Mouse (Mus musculus): ENCODE results near the gene Fgfr2. TPM values are rescaled to one million over a fixed set of nuclear protein-coding genes. Genes with fewer than 3 reads are reported as not detected.

Fgfr2 gene
- polyA plus RNA-seq, 1 experiment = 59.9 TPM

DNA sequence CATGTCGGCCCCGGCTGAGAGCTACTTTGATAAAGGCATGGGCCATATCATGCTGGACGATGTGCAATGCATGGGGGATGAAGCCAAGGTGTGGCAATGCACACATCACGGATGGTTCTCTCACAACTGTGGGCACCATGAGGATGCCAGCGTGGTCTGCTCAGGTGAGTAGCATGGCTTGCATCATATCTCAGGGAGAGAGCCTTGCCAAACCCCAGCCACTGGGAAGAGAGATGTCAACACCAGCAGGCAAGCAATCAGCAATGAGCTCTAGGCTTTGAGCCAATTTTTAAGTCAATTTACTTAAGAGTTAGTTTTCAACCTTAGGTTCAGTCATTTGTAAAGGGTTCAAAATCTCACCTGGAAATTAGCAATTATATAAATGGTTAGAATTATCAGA, 1866.3 kb downstream of the Fgfr2 start:
- Histone ChIP-seq H3K4me3 (ENCODE audit: insufficient read depth, low read length) (no peak overlapping the region), H3K4me1 (ENCODE audit: control insufficient read depth, insufficient read depth, low read length) (no peaks in the 10 kb centered on the region), H3K27ac (ENCODE audit: insufficient read depth, low read length) (no peak overlapping the region)
- no peak for TF ChIP-seq POLR2A (IDR thresholded peaks at IDR 0.05; ENCODE audit: low read depth, low read length)
- no peak for TF ChIP-seq CTCF (IDR thresholded peaks at IDR 0.05; ENCODE audit: borderline replicate concordance, insufficient read depth, low read length)

GRCm38 (mm10) chr7:131244993-131245392, 1878.2 kb downstream of the Fgfr2 start:
- Histone ChIP-seq H3K27ac (ENCODE audit: insufficient read depth, low read length) (no peak overlapping the region), H3K4me1 (ENCODE audit: control insufficient read depth, insufficient read depth, low read length) (no peaks in the 10 kb centered on the region), H3K4me3 (ENCODE audit: insufficient read depth, low read length) (no peak overlapping the region)
- TF ChIP-seq CTCF (IDR thresholded peaks at IDR 0.05; ENCODE audit: borderline replicate concordance, insufficient read depth, low read length) (no peak), POLR2A (IDR thresholded peaks at IDR 0.05; ENCODE audit: low read depth, low read length) (no peak)

GRCm38 (mm10) chr7:131236091-131236490, 1887.1 kb downstream of the Fgfr2 start:
- TF ChIP-seq POLR2A (IDR thresholded peaks at IDR 0.05; ENCODE audit: low read depth, low read length) (no peak), CTCF (IDR thresholded peaks at IDR 0.05; ENCODE audit: borderline replicate concordance, insufficient read depth, low read length) (no peak)

GRCm38 (mm10) chr7:131223086-131223485, 1900.1 kb downstream of the Fgfr2 start:
- TF ChIP-seq POLR2A (IDR thresholded peaks at IDR 0.05; ENCODE audit: low read depth, low read length) (no peak), CTCF (IDR thresholded peaks at IDR 0.05; ENCODE audit: borderline replicate concordance, insufficient read depth, low read length) (no peak)
- no peak overlapping the region for H3K4me3 ChIP-seq (ENCODE audit: insufficient read depth, low read length)
- H3K27ac ChIP-seq (ENCODE audit: insufficient read depth, low read length) = no peak overlapping the region
- H3K4me1 ChIP-seq (ENCODE audit: control insufficient read depth, insufficient read depth, low read length) = no peaks in the 10 kb centered on the region

More at GRCm38 (mm10) chr7:131236091-131236490, 1887.1 kb downstream of the Fgfr2 start:
- Histone ChIP-seq H3K27ac (ENCODE audit: insufficient read depth, low read length) (peak overlapping the region; percentile 53), H3K4me1 (ENCODE audit: control insufficient read depth, insufficient read depth, low read length) (peaks cover 6% of the 10 kb centered on the region), H3K4me3 (ENCODE audit: insufficient read depth, low read length) (no peak overlapping the region)

DNA sequence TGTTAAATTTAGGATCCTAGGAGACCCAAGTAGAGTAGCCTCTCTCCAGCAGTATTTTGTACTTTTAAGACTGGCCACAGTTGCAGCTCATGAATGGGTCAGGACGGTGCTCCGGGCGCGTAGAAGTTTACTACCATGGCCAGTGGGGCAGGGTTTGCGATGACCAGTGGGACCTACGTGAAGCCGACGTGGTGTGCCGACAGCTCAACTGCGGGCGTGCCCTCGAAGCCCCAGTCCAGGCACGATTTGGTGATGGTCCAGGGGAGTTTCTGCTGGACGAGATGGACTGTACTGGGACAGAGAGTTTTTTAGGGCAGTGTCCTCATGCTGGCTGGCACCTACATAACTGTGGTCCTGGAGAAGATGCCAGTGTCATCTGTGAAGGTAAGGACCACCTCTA, 1935.2 kb downstream of the Fgfr2 start:
- no peak overlapping the region for H3K27ac ChIP-seq (ENCODE audit: insufficient read depth, low read length)
- no peaks in the 10 kb centered on the region for H3K4me1 ChIP-seq (ENCODE audit: control insufficient read depth, insufficient read depth, low read length)
- H3K4me3 ChIP-seq (ENCODE audit: insufficient read depth, low read length) = no peak overlapping the region
- TF ChIP-seq CTCF (IDR thresholded peaks at IDR 0.05; ENCODE audit: borderline replicate concordance, insufficient read depth, low read length) (no peak), POLR2A (IDR thresholded peaks at IDR 0.05; ENCODE audit: low read depth, low read length) (no peak)

- TF ChIP-seq CTCF (IDR thresholded peaks at IDR 0.05; ENCODE audit: borderline replicate concordance, insufficient read depth, low read length) = no peak
- no peak for TF ChIP-seq POLR2A (IDR thresholded peaks at IDR 0.05; ENCODE audit: low read depth, low read length)
- Histone ChIP-seq H3K27ac (ENCODE audit: insufficient read depth, low read length) (no peak overlapping the region), H3K4me1 (ENCODE audit: control insufficient read depth, insufficient read depth, low read length) (no peaks in the 10 kb centered on the region), H3K4me3 (ENCODE audit: insufficient read depth, low read length) (no peak overlapping the region)
These were observed 1936.1 kb downstream of the Fgfr2 start for GRCm38 (mm10) chr7:131187047-131187446.

DNA sequence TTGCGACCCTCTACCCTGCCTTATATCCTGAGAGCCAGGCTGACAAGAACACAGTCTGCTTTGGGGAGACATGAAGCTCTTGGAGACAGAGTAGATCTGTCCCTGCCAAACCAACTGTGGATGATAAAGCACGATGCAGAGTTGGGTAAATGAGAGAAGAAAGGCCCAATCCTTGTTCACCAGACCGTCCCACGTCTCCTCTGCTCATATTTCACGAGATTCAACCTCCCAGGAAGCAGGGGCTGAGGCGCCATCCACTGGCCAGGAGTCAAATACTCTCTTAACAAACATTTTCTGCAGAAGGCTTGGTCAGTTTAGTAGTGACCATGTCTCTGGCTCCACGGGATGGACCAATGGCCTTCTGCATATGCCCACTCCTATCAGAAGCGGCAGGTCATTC, 1938.8 kb downstream of the Fgfr2 start:
- H3K4me1 ChIP-seq (ENCODE audit: control insufficient read depth, insufficient read depth, low read length) = no peaks in the 10 kb centered on the region
- TF ChIP-seq CTCF (IDR thresholded peaks at IDR 0.05; ENCODE audit: borderline replicate concordance, insufficient read depth, low read length) (no peak), POLR2A (IDR thresholded peaks at IDR 0.05; ENCODE audit: low read depth, low read length) (no peak)
- H3K27ac ChIP-seq (ENCODE audit: insufficient read depth, low read length) = no peak overlapping the region
- H3K4me3 ChIP-seq (ENCODE audit: insufficient read depth, low read length) = no peak overlapping the region

DNA sequence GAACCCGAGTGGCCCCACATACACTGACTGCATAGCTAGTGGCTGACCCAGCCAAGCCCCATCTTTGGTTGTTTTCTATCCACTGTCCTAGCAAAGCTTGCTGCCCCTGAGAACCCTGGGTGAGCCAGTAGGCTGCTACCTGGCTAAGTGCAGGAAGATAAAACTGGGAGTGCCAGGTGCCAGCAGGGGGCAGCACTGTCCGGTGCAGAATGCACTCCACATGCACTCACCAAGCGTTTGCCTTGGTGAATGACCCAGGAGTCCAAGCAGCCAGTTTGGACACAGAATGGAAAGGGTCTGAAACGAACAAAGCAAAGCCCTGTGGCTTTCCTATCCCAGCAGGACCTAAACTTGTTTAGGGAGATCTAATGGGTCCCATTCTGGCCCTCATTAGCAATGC, 1940.5 kb downstream of the Fgfr2 start:
- no peaks in the 10 kb centered on the region for H3K4me1 ChIP-seq (ENCODE audit: control insufficient read depth, insufficient read depth, low read length)

GRCm38 (mm10) chr7:131174121-131174520, 1949.0 kb downstream of the Fgfr2 start, which contains the start of gene 5430419D17Rik:
5430419D17Rik (plus strand) TSS chr7:131174402.
- TF ChIP-seq POLR2A (IDR thresholded peaks at IDR 0.05; ENCODE audit: low read depth, low read length) (no peak), CTCF (IDR thresholded peaks at IDR 0.05; ENCODE audit: borderline replicate concordance, insufficient read depth, low read length) (no peak)
- Histone ChIP-seq H3K27ac (ENCODE audit: insufficient read depth, low read length) (no peak within 1 kb of the TSS), H3K4me3 (ENCODE audit: insufficient read depth, low read length) (no peak within 1 kb of the TSS), H3K4me1 (ENCODE audit: control insufficient read depth, insufficient read depth, low read length) (no peaks in the 10 kb centered on the region)

More for the DNA sequence above, 1940.5 kb downstream of the Fgfr2 start:
- Histone ChIP-seq H3K27ac (ENCODE audit: insufficient read depth, low read length) (no peak overlapping the region), H3K4me3 (ENCODE audit: insufficient read depth, low read length) (no peak overlapping the region)
- TF ChIP-seq CTCF (IDR thresholded peaks at IDR 0.05; ENCODE audit: borderline replicate concordance, insufficient read depth, low read length) (peak; percentile 69; the same call in 1 of the 2 replicates), POLR2A (IDR thresholded peaks at IDR 0.05; ENCODE audit: low read depth, low read length) (no peak)

- Histone ChIP-seq H3K27ac (ENCODE audit: insufficient read depth, low read length) (no peak overlapping the region), H3K4me3 (ENCODE audit: insufficient read depth, low read length) (no peak overlapping the region), H3K4me1 (ENCODE audit: control insufficient read depth, insufficient read depth, low read length) (no peaks in the 10 kb centered on the region)
- TF ChIP-seq CTCF (IDR thresholded peaks at IDR 0.05; ENCODE audit: borderline replicate concordance, insufficient read depth, low read length) (no peak), POLR2A (IDR thresholded peaks at IDR 0.05; ENCODE audit: low read depth, low read length) (no peak)
These were observed 1954.1 kb downstream of the Fgfr2 start for GRCm38 (mm10) chr7:131169099-131169498.

- Histone ChIP-seq H3K4me1 (ENCODE audit: control insufficient read depth, insufficient read depth, low read length) (no peaks in the 10 kb centered on the region), H3K27ac (ENCODE audit: insufficient read depth, low read length) (no peak overlapping the region), H3K4me3 (ENCODE audit: insufficient read depth, low read length) (no peak overlapping the region)
- no peak for TF ChIP-seq POLR2A (IDR thresholded peaks at IDR 0.05; ENCODE audit: low read depth, low read length)
- TF ChIP-seq CTCF (IDR thresholded peaks at IDR 0.05; ENCODE audit: borderline replicate concordance, insufficient read depth, low read length) = no peak
These were observed 1955.4 kb downstream of the Fgfr2 start for GRCm38 (mm10) chr7:131167771-131168170.
